Mouse (Mus musculus) central nervous system, embryonic 11.5 days (tissue): Measurements from ENCODE around the gene Pom121l2. TPM values are rescaled to one million over a fixed set of nuclear protein-coding genes. Genes with fewer than 3 reads are reported as not detected.

ENCODE experiments used
- polyA plus RNA-seq: library from polyadenylated mRNA; depleted of rRNA; stranded (reverse); fragments of >200 nt; gene quantifications from 2 replicates; pipeline ENCODE4 v1.2.3, GENCODE M21; 2012; rRNA removed

Pom121l2 gene
- polyA plus RNA-seq = 0.04 TPM in 1 of 2 replicates, not detected in the other

GRCm38 (mm10) chr13:21980981-21981802, at the start of gene Pom121l2:
TSS of gene Pom121l2 (plus strand) at chr13:21981194.

DNA sequence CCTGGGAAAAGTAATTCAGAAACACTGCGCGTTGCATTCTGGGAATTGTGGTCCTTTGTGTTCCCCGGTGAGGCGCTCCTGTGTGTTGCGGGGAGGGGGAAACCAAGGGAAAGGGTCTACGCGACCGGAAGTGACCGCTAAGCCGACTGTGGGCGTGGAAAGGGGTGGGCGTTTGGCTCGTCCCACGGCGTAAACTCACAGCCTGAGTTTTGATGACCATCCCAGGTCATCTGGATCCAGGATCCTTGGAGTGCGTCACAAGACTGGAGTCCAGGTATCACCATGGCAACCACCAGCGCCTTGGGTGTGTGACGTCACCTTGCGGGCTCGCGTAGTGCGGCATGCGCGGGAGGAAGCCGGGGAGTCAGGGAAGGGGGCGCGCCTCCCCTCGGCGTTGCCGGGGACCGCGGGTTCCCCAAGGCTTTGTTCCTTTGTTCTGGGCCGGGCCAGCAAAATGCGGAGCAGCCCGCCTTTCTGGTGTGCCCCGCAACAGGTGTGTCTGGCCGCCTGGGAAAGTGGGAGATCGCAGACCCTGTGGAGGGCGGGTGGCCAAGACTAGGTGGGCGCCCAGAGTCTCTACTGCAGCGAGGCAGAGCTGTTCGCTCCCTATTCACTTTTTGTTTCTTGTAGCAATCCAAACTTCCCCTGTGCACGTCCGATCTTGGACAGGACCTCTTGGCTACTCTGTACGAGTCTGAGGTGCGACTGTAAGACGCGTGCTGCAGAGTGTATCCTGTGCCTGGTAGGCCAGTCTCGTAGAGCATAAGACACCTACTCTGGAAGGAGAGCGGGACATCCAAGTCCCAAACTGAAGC, 35.9 kb upstream of the Pom121l2 start, which contains the start of gene Zfp184:
Zfp184 (plus strand) TSS at position 169 of the 815 bp plus-strand sequence.

GRCm38 (mm10) chr13:22009642-22010041, 28.6 kb downstream of the Pom121l2 start, which contains the start of gene Prss16:
TSS of gene Prss16 (minus strand) at chr13:22009742.

GRCm38 (mm10) chr13:22035267-22036148, 54.5 kb downstream of the Pom121l2 start, which contains the start of the genes Hist1h2ah and Hist1h2bk:
TSS of gene Hist1h2ah (minus strand) at chr13:22035568.
TSS of gene Hist1h2bk (plus strand) at chr13:22035870.

Other genes starting within 250 kb of the Pom121l2 start
- gene Hist1h4j, start 246.1 kb upstream of the Pom121l2 start, polyA plus RNA-seq = 11.9 and 16.4 TPM in 2 replicates
- 29.0 and 72.0 TPM in 2 replicates for gene Hist1h4k, start 230.7 kb upstream of the Pom121l2 start, polyA plus RNA-seq
- gene Hist1h2ak, start 227.4 kb upstream of the Pom121l2 start, polyA plus RNA-seq = 32.6 and 49.5 TPM in 2 replicates
- 14.7 and 18.0 TPM in 2 replicates for gene Hist1h2bn, start 227.1 kb upstream of the Pom121l2 start, polyA plus RNA-seq
- 8.9 and 15.5 TPM in 2 replicates for gene Hist1h1b, start 200.6 kb upstream of the Pom121l2 start, polyA plus RNA-seq
- gene Hist1h3i, start 197.8 kb upstream of the Pom121l2 start, polyA plus RNA-seq = 45.2 and 84.3 TPM in 2 replicates
- gene Hist1h2an, start 194.0 kb upstream of the Pom121l2 start, polyA plus RNA-seq = 11.9 and 22.1 TPM in 2 replicates
- 1.1 and 3.4 TPM in 2 replicates for gene Hist1h2bp, start 193.7 kb upstream of the Pom121l2 start, polyA plus RNA-seq
- 18.6 and 19.5 TPM in 2 replicates for gene Hist1h2bq, start 171.0 kb upstream of the Pom121l2 start, polyA plus RNA-seq
- 1.2 TPM in 1 of 2 replicates, not detected in the other for gene Hist1h2ao, start 170.7 kb upstream of the Pom121l2 start, polyA plus RNA-seq
- 38.4 TPM in 1 of 2 replicates, not detected in the other for gene Hist1h4m, start 169.4 kb upstream of the Pom121l2 start, polyA plus RNA-seq
- 25.3 and 35.4 TPM in 2 replicates for gene Hist1h4n, start 149.0 kb upstream of the Pom121l2 start, polyA plus RNA-seq
- gene Hist1h2ap, start 147.7 kb upstream of the Pom121l2 start, polyA plus RNA-seq = 59.8 and 81.8 TPM in 2 replicates
- 8.4 and 17.0 TPM in 2 replicates for gene Hist1h2br, start 147.5 kb upstream of the Pom121l2 start, polyA plus RNA-seq
- gene Zfp184, start 36.1 kb upstream of the Pom121l2 start, polyA plus RNA-seq = 13.1 and 19.9 TPM in 2 replicates
- 0.24 and 0.47 TPM in 2 replicates for gene Prss16, start 28.5 kb downstream of the Pom121l2 start, polyA plus RNA-seq
- gene Hist1h2ah, start 54.4 kb downstream of the Pom121l2 start, polyA plus RNA-seq = 11.5 and 15.7 TPM in 2 replicates
- 21.2 and 30.1 TPM in 2 replicates for gene Hist1h2bk, start 54.7 kb downstream of the Pom121l2 start, polyA plus RNA-seq
- gene Hist1h4i, start 60.2 kb downstream of the Pom121l2 start, polyA plus RNA-seq = 60.0 and 87.2 TPM in 2 replicates
- 45.5 and 69.8 TPM in 2 replicates for gene Hist1h2ag, start 61.8 kb downstream of the Pom121l2 start, polyA plus RNA-seq
- 14.7 and 26.0 TPM in 2 replicates for gene Hist1h2bj, start 62.0 kb downstream of the Pom121l2 start, polyA plus RNA-seq
- gene Vmn1r188, start 103.2 kb downstream of the Pom121l2 start, polyA plus RNA-seq = not detected in 2 replicates
- gene Vmn1r189, start 124.6 kb downstream of the Pom121l2 start, polyA plus RNA-seq = not detected in 2 replicates
- gene Vmn1r191, start 202.8 kb downstream of the Pom121l2 start, polyA plus RNA-seq = not detected in 2 replicates
- gene Vmn1r192, start 209.9 kb downstream of the Pom121l2 start, polyA plus RNA-seq = not detected in 2 replicates
- gene Vmn1r193, start 242.0 kb downstream of the Pom121l2 start, polyA plus RNA-seq = not detected in 2 replicates